Mouse (Mus musculus) hindbrain, embryonic 10.5 days (tissue): ENCODE data around the gene Taf1d. TPM values are rescaled to one million over a fixed set of nuclear protein-coding genes. Genes with fewer than 3 reads are reported as not detected.
A peak's percentile ranks its signal among the peaks of the same experiment; 100 is the strongest.
"Not testable (repeated sequence)": the region's sequence is repeated elsewhere in the genome, so short reads cannot be mapped to it uniquely, and the experiment has no call there.

ENCODE experiments used
- DNase-seq: peaks from one replicate; pipeline ENCODE4 v3.0.0-alpha.2; 2017; ENCODE audit warnings: low spot score
- H3K27ac ChIP-seq: fragments of 300-500 bp; sonication (generic); 2 replicates; pipeline ENCODE4 v1.5.1; 2016; ENCODE audit warnings: mild to moderate bottlenecking, moderate library complexity
- H3K27me3 ChIP-seq: fragments of 300-500 bp; sonication (generic); 2 replicates; pipeline ENCODE4 v1.6.1; 2016; ENCODE audit warnings: mild to moderate bottlenecking; ENCODE audit not compliant: poor library complexity, insufficient read depth, severe bottlenecking
- H3K36me3 ChIP-seq: fragments of 300-500 bp; sonication (generic); 2 replicates; pipeline ENCODE4 v1.6.1; 2016; ENCODE audit warnings: mild to moderate bottlenecking, moderate library complexity
- H3K4me1 ChIP-seq: fragments of 300-500 bp; sonication (generic); replicated peaks from 2 replicates; pipeline ENCODE4 v1.6.1; 2016; ENCODE audit warnings: mild to moderate bottlenecking
- H3K4me3 ChIP-seq: fragments of 300-500 bp; sonication (generic); 2 replicates; pipeline ENCODE4 v1.5.1; 2016; ENCODE audit warnings: mild to moderate bottlenecking, moderate library complexity
- H3K9me3 ChIP-seq: fragments of 300-500 bp; sonication (generic); 2 replicates; pipeline ENCODE4 v1.6.1; 2016; ENCODE audit warnings: mild to moderate bottlenecking, moderate library complexity
- WGBS: fragments of 180-500 bp; shearing (Covaris S2); methylation state at CpG from one replicate; pipeline ENCODE4 v1.1.7; 2016; 5-methylcytosine and 5-hydroxymethylcytosine counted together
- polyA plus RNA-seq: library from polyadenylated mRNA; unstranded; fragments of >200 nt; fragmentation: Nextera tagmentation; extraction: Ambion mirVana; gene quantifications from 2 replicates; pipeline ENCODE4 v1.2.1, GENCODE M21; 2016

Gene Taf1d
- polyA plus RNA-seq, 1 experiment from 2014 or later: 53.6 TPM

DNA sequence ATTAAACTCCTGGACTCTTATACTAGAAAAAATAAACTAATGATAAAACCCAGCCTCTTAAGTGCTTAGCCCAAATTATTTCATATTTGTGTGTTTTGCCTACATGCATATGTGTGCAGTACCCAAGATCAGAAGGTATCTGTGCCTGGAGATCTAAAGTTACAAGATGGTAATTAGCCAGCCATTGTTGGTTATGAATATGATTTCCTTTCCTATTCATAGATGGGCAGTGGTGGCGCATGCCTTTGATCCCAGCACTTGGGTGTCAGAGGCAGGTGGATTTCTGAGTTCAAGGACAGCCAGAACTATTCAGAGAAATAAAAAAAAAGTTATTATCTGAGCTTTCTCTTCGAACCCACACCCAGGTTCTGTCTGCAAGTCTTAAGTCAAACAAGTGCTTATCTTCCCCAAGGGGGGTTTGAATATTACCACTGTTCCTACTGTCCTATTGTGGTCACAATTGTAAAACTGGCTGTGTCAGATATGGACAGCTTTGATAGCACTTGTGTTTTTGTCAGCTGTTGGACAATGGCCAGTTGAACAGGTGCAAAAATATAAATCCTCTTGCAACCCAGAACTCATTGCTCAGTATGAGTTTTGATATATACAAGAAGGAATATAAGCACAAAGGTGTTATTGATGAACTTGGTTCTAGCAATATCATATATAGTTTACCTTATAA lies 6.2 kb downstream of the Taf1d start:
- Histone ChIP-seq H3K9me3 (no peaks in the 10 kb centered on the region), H3K36me3 (peaks cover 99% of the 10 kb centered on the region), H3K27ac (no peak overlapping the region), H3K27me3 (no peaks in the 10 kb centered on the region), H3K4me3 (no peak overlapping the region), H3K4me1 (peaks cover 24% of the 10 kb centered on the region)
- DNase-seq: no peak
- 95% methylated on average over 2 of the region's 2 CpGs for WGBS

GRCm38 (mm10) chr9:15313633-15314032 lies 7.6 kb downstream of the Taf1d start:
- H3K36me3 ChIP-seq: peaks cover 99% of the 10 kb centered on the region
- H3K27me3 ChIP-seq: no peaks in the 10 kb centered on the region
- no peak for DNase-seq
- no peak overlapping the region for H3K4me3 ChIP-seq
- H3K9me3 ChIP-seq: no peaks in the 10 kb centered on the region
- no peak overlapping the region for H3K27ac ChIP-seq
- peaks cover 9% of the 10 kb centered on the region for H3K4me1 ChIP-seq
- WGBS: 94% methylated on average over 5 of the region's 5 CpGs

- peaks cover 99% of the 10 kb centered on the region for H3K36me3 ChIP-seq
- no peak for DNase-seq
- no peaks in the 10 kb centered on the region for H3K27me3 ChIP-seq
- WGBS: 96% methylated on average over 1 of the region's 1 CpGs
- no peaks in the 10 kb centered on the region for H3K4me1 ChIP-seq
- H3K9me3 ChIP-seq: no peaks in the 10 kb centered on the region
- H3K27ac ChIP-seq: no peak overlapping the region
- no peak overlapping the region for H3K4me3 ChIP-seq
These were observed 8.6 kb downstream of the Taf1d start for GRCm38 (mm10) chr9:15314619-15315018.

DNA sequence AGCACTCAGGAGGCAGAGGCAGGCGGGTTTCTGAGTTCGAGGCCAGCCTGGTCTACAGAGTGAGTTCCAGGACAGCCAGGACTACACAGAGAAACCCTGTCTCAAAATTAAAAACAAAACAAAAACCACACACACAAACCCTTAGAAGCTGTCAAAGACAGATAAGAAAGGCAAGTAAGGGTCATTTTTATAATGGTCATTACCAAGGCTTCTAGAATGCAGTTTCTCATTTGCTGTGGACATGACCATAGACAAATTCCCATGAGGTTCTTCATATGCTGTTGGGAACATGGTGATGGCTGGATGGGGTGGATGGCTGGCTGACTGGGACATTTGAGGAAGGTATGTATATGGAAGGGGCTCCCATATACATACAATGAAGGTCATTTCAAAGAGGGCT lies 10.3 kb downstream of the Taf1d start:
- WGBS: 98% methylated on average over 2 of the region's 2 CpGs
- not testable (repeated sequence) for H3K4me3 ChIP-seq, H3K27ac ChIP-seq, H3K4me1 ChIP-seq, DNase-seq, H3K27me3 ChIP-seq, H3K9me3 ChIP-seq
- H3K36me3 ChIP-seq: peaks cover 99% of the 10 kb centered on the region

- WGBS: 74% methylated on average over 5 of the region's 5 CpGs
- H3K27ac ChIP-seq: no peak overlapping the region
- no peak for DNase-seq
- no peak overlapping the region for H3K4me3 ChIP-seq
- no peaks in the 10 kb centered on the region for H3K4me1 ChIP-seq
- H3K27me3 ChIP-seq: no peaks in the 10 kb centered on the region
- peaks cover 99% of the 10 kb centered on the region for H3K36me3 ChIP-seq
- no peaks in the 10 kb centered on the region for H3K9me3 ChIP-seq
These were observed 11.5 kb downstream of the Taf1d start for GRCm38 (mm10) chr9:15317223-15318169.

DNA sequence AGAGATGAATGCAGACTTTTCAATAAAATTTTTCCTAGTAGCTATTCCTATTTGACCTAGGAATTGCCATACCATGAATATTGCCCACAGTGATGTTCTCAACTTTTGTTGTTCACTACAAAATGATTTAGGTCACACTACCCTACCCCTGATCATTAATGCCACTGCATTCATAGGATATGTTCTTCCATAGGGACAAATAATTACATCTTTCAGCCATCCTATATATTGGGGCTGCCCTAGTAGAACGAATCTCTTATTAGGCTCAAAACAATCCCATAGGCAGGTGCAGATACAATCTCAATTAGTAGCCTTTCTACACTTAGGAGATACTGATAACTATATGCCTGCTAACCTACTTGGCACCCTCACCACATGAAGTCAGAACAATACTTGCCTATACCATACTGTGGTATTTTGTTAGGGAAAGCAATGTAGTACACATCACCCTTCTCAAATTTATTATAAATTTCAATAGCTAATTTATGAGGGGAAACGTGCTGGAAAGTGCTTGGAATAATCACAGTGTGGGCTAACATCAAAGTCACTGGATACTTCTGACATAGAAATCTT lies 12.2 kb downstream of the Taf1d start:
- Histone ChIP-seq H3K27me3 (no peaks in the 10 kb centered on the region), H3K27ac (no peak overlapping the region), H3K4me3 (no peak overlapping the region), H3K4me1 (no peaks in the 10 kb centered on the region), H3K36me3 (peaks cover 99% of the 10 kb centered on the region), H3K9me3 (no peaks in the 10 kb centered on the region)
- WGBS: 88% methylated on average over 2 of the region's 2 CpGs
- no peak for DNase-seq

- H3K4me1 ChIP-seq: no peaks in the 10 kb centered on the region
- WGBS: 88% methylated on average over 4 of the region's 4 CpGs
- H3K36me3 ChIP-seq: peaks cover 97% of the 10 kb centered on the region
- no peak overlapping the region for H3K27ac ChIP-seq
- no peaks in the 10 kb centered on the region for H3K27me3 ChIP-seq
- no peak for DNase-seq
- no peak overlapping the region for H3K4me3 ChIP-seq
- H3K9me3 ChIP-seq: no peaks in the 10 kb centered on the region
These were observed 31.8 kb downstream of the Taf1d start for GRCm38 (mm10) chr9:15337776-15338175.

DNA sequence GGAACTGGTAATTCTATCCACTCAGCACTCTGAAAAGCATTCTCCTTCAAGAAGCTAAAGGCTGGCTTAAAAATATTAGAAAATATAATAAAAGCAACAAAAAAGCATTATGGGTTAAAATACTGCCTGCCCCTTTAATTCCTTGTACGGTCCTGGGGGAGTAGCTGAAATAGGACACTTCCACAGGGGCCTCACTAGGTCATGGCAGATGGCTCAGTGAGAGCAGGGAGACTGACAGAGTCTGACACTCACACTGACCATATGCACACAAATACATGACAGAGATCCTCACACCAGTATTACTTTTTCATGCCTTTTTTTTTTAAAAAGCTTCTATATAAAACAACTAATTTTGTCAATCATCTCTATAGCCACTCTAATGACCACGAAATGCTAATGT lies 43.9 kb downstream of the Taf1d start:
- Histone ChIP-seq H3K4me3 (no peak overlapping the region), H3K9me3 (no peaks in the 10 kb centered on the region), H3K27me3 (no peaks in the 10 kb centered on the region), H3K4me1 (no peaks in the 10 kb centered on the region), H3K27ac (no peak overlapping the region), H3K36me3 (peaks cover 89% of the 10 kb centered on the region)
- 71% methylated on average over 2 of the region's 2 CpGs for WGBS
- DNase-seq: no peak

DNA sequence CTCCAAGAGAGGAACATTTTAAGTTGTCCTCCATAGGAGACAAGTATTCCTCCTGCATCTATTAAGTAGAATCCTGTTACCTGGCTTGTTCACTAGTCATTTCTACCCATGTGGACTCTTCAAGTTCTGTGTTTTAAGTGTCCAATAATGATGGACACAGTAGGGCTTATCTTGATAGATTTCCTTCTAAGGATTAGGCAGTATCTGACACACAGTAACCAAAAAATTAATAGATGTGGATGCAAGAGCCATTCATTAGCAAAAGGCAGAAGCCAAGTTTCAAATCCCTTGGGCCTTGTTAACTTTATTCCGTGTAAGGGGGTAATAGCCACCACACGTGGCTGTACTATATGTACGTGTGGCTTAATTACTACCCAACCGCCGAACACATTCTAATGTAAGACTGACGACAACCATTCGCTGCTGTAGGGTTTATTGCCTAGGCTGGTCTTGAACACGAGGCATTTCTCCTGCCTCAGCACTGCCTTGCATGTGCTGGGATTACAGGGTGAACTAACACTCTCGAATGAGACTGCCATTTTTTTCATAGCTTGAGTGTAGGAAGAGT lies 51.0 kb downstream of the Taf1d start:
- no peaks in the 10 kb centered on the region for H3K27me3 ChIP-seq
- DNase-seq: no peak
- peak overlapping the region; percentile 95 for H3K27ac ChIP-seq
- H3K4me3 ChIP-seq: peak overlapping the region; percentile 82
- H3K4me1 ChIP-seq: peaks cover 13% of the 10 kb centered on the region
- WGBS: 2% methylated on average over 9 of the region's 9 CpGs
- H3K9me3 ChIP-seq: no peaks in the 10 kb centered on the region
- peaks cover 24% of the 10 kb centered on the region for H3K36me3 ChIP-seq

GRCm38 (mm10) chr9:15357484-15358275 lies 51.7 kb downstream of the Taf1d start, which contains the start of gene Cep295:
Cep295 (minus strand) TSS chr9:15357788.
- peaks cover 17% of the 10 kb centered on the region for H3K36me3 ChIP-seq
- H3K4me3 ChIP-seq: peak within 1 kb of the TSS; percentile 82
- WGBS: 3% methylated on average over 60 of the region's 60 CpGs
- peaks cover 13% of the 10 kb centered on the region for H3K4me1 ChIP-seq
- no peaks in the 10 kb centered on the region for H3K9me3 ChIP-seq
- H3K27me3 ChIP-seq: no peaks in the 10 kb centered on the region
- H3K27ac ChIP-seq: peak within 1 kb of the TSS; percentile 95
- peak; percentile 97 for DNase-seq

- Histone ChIP-seq H3K36me3 (no peaks in the 10 kb centered on the region), H3K4me1 (no peaks in the 10 kb centered on the region), H3K27me3 (no peaks in the 10 kb centered on the region), H3K4me3 (no peak overlapping the region), H3K9me3 (no peaks in the 10 kb centered on the region), H3K27ac (no peak overlapping the region)
- no peak for DNase-seq
- WGBS: 81% methylated on average over 1 of the region's 1 CpGs
These were observed 58.8 kb downstream of the Taf1d start for GRCm38 (mm10) chr9:15364843-15365242.

- Histone ChIP-seq H3K36me3 (no peaks in the 10 kb centered on the region), H3K27ac (no peak overlapping the region), H3K27me3 (no peaks in the 10 kb centered on the region), H3K4me3 (no peak overlapping the region), H3K9me3 (no peaks in the 10 kb centered on the region), H3K4me1 (no peaks in the 10 kb centered on the region)
- DNase-seq: no peak
- WGBS: 100% methylated on average over 1 of the region's 1 CpGs
These were observed 59.8 kb downstream of the Taf1d start for GRCm38 (mm10) chr9:15365856-15366255.
